Comparison of ENCODE assay signal across 18 mouse cellular contexts in the genomic region with DNA sequence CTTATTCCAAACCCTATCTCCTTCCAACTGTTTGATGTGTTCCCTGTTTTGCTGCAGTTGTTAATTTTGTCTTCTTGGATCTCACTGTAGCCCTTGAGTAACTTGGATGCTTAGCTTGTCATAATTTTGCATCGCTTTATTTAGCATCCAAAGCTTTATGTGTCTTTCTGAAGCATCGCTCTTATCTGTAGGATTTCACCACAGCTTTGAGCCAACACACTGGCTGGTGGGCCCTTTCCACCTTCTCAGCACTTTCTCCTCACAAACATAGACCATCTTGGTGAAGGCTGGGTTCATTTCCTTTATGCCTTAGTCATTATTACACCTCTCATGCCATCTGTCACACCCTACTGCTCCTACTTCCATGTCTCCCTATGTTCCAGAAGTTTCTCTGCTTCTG.
DNase-seq lines count a peak whose midpoint lies in the region; TF ChIP-seq lines count a peak whose summit lies in the region.
"Had no signal": no experiment of that assay in that cellular context is flagged by ENCODE, and none has a peak within 500 bp of the region (broad histone marks: within the 10 kb centered on the region; RNA-seq: fewer than 3 reads in every experiment).

No protein-coding gene starts in this region.

- no peak overlapping the region for H3K4me3 ChIP-seq in kidney, adult 2 months (ENCODE audit: insufficient read depth, low read depth, low read length)
- H3K4me3 ChIP-seq: embryonic facial prominence, embryonic 10.5 days; heart, embryonic 10.5 days; hindbrain, embryonic 12.5 days had no signal

- 95% methylated on average over 2 of the region's 2 CpGs for WGBS in kidney, adult 2 months

- no peak for TF ChIP-seq POLR2A in kidney, adult 2 months (IDR thresholded peaks at IDR 0.05; ENCODE audit: low read depth, low read length)

- no peaks in the 10 kb centered on the region for H3K36me3 ChIP-seq in kidney, adult 2 months (ENCODE audit: control insufficient read depth, insufficient read depth, low read length)
- H3K36me3 ChIP-seq: embryonic facial prominence, embryonic 10.5 days; heart, embryonic 10.5 days; hindbrain, embryonic 12.5 days had no signal

- intact Hi-C loops in left cerebral cortex, postnatal 14 days (cut with DNase I), result no loop called here

- H3K27me3 ChIP-seq in kidney, adult 2 months (replicated peaks; ENCODE audit: control insufficient read depth, insufficient read depth, low read length), result no peaks in the 10 kb centered on the region
- H3K27me3 ChIP-seq: hindbrain, embryonic 12.5 days had no signal

- peak; percentile 23 for DNase-seq in right cerebral cortex, adult 18-20 months
- no peak for DNase-seq in right cerebral cortex, postnatal 14 days
- peak; percentile 9 to 29 for DNase-seq in left cerebral cortex, adult 18-20 months (ENCODE audit: low spot score in 2 of 2)
- DNase-seq in left cerebral cortex, postnatal 14 days (ENCODE audit: low spot score in 2 of 2), result peak; percentile 16 to 49
- peak; percentile 16 to 28 for DNase-seq in right cerebral cortex, postnatal 36 days (ENCODE audit: low spot score in 2 of 2)
- no peak for DNase-seq in kidney, adult 2 months
- DNase-seq in adrenal gland, adult 18-20 months (ENCODE audit: low spot score in 2 of 2), result no peak
- no peak for DNase-seq in ovary, postnatal 14 days (ENCODE audit: low spot score)
- DNase-seq: adrenal gland, postnatal 10 days; cerebellum, adult 18-20 months; cerebellum, adult 9-11 months; heart, adult 18-20 months; heart, postnatal 10 days; heart, postnatal 4 days had no signal

- no peak overlapping the region for H3K27ac ChIP-seq in kidney, adult 2 months (ENCODE audit: insufficient read depth, low read depth, low read length)
- H3K27ac ChIP-seq: embryonic facial prominence, embryonic 10.5 days; heart, embryonic 10.5 days; hindbrain, embryonic 12.5 days; hindbrain, postnatal 0 days had no signal

- no peak for TF ChIP-seq CTCF in kidney, adult 2 months (conservative IDR thresholded peaks at IDR 0.05; ENCODE audit: insufficient read depth, insufficient read length, low read depth, low read length)

- H3K4me1 ChIP-seq in kidney, adult 2 months (ENCODE audit: control insufficient read depth, insufficient read depth, low read length), result no peaks in the 10 kb centered on the region
- H3K4me1 ChIP-seq: embryonic facial prominence, embryonic 10.5 days; heart, embryonic 10.5 days; hindbrain, embryonic 12.5 days had no signal

Comparison
In these comparisons a context has a peak if more than half of its experiments do, and no peak if none do; other contexts are left out.
1. DNase-seq: peak in right cerebral cortex, adult 18-20 months (single experiment), left cerebral cortex, adult 18-20 months (2 of 2), left cerebral cortex, postnatal 14 days (2 of 2) and right cerebral cortex, postnatal 36 days (2 of 2); none in right cerebral cortex, postnatal 14 days (single experiment), kidney, adult 2 months (single experiment), adrenal gland, adult 18-20 months (0 of 2) and ovary, postnatal 14 days (single experiment).